Mouse (Mus musculus) cerebellum, postnatal 4 days (tissue): ENCODE results near the gene Gphb5.
A peak's percentile ranks its signal among the peaks of the same experiment; 100 is the strongest.
"Not testable (repeated sequence)": the region's sequence is repeated elsewhere in the genome, so short reads cannot be mapped to it uniquely, and the experiment has no call there.

ENCODE experiments used
- DNase-seq, 2 experiments: peaks; one replicate each; pipeline ENCODE4 v3.0.0; 2022; ENCODE audit warnings: low spot score in 2 of 2, mixed read lengths in 1 of 2

Gphb5 gene

DNA sequence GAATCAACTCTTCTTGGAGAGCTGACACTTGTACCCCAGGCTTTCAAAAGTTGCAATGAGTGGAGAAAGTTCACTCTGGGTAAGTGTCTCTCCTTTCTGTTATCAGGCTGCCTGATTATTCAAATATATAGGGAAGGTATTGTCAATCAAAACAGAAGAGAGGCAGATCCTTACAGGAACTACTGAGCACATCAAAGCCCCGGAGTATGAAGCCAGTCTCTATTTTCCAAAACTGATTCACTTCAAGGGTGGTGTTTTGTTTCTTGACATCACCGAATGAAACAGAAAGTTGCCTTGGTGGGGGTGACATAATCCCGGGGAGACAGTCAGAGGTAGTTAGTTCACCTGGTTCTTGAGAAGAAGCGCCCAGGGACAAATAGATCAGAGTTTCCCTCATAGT lies at the start of gene Gphb5:
TSS of gene Gphb5 (minus strand) at position 101 of the 400 bp plus-strand sequence.
- no peak for DNase-seq

DNA sequence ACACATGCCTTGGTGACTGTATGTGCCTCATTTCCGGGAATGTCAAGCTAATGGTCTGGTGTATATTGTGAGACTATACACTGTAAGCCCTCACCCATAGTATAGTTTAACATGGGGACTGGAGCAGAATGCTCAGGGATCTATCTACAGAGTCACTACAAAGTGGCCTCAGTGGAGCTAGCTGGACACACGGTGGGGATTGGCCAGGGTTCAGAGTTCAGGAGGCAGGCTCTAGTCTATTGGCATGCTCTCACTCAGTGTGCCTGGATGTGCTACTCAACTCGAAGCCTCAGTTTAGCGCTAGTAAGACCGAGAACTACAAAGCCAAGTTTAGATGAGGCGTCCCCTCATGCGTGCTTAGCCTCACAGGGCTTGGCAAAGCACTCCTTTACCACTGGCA lies 49.6 kb upstream of the Gphb5 start:
- no peak for DNase-seq

DNA sequence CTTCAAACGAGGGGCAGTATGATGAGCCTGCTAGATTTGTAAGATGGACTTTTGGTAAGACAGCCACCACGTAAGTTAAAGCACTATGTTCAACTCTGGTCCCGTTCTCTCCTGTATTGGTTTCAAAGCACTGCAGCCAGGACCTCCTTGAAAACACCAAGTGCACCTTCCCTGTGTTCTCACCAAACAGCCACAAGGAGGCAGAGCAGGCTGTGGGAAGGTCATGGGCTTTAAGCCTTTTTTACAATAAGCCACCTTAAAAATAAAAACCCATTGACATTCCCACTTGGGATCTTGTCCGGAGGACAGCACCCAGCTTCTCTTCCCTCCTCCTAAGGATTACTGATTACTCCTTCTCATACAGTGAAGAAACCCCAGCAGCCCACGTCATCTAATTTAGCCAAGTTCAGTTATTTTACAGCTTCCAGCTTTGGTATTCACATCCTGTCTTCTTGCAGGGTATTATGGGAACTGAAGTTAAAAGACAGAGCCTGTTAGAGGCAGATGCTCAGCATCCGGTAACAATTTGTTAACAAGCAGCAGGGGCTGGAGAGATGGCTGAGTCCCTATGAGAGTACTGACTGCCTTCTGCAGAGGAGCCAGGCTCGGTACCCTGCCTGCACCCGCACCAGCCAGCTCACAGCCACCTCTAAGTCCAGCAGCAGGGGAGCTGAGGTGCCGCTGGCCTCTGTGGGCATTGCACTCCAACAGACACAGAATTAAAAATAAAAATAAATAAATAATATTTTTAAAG lies 47.6 kb upstream of the Gphb5 start:
- DNase-seq, result peak in 1 of 2 experiments; percentile 16

GRCm38 (mm10) chr12:75460561-75460960 lies 44.0 kb upstream of the Gphb5 start:
- DNase-seq, result no peak

DNA sequence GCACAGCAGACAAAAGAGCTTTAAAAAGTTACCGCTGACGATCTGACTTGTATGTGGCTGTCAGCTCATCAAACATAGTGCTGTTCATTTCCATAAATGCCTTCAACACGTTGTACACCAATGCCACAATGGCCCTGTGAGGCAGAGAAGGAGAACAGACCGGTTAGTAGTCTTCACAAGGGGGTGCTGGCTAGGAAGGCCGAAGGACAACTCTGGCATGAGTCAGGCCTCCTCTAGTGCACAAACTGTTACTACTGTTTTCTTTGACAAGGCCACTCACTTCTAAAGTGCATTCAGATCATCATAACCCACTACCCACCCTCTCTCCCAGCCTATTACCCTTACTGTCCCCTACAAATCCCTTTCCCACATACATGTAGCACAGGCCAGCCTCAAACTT lies 43.1 kb upstream of the Gphb5 start:
- no peak for DNase-seq

DNA sequence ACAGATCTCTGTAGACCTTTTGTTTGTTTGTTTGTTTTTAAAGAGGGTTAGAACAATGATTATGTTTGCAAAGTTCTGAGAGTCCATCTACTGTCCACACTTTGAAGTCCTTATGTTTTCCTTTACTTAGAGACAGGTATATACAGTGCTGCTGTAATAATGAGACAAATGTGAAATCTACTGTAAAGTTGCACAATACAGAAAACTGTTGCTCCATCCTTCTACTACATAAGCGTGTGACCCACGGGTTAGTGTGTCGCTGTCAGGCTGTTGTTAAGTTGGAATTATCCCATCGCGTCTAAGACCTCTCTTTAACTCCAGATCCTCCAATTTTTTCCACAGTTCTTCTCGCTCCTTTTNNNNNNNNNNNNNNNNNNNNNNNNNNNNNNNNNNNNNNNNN lies 36.9 kb upstream of the Gphb5 start:
- DNase-seq, result no peak

DNA sequence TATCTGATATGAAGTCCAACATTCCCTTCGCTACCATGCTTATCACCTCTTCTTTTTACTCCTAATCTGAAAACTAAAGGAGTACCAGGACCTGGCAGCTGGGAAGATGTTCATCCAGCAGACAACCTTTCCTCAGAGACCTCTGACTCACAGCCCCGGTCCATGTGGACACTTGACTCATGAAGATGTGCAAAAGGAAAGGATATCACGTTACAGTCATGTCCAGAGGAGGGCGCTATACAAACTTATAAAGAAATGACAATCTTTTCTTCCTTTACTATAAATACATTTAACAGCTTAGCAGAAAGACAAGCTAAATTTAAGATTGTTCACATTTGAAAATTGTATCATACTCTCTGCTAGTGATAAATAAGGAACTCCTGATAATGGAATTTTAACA lies 36.4 kb upstream of the Gphb5 start:
- no peak for DNase-seq

- DNase-seq, result no peak
These were observed 34.0 kb upstream of the Gphb5 start for GRCm38 (mm10) chr12:75450592-75450991.

DNA sequence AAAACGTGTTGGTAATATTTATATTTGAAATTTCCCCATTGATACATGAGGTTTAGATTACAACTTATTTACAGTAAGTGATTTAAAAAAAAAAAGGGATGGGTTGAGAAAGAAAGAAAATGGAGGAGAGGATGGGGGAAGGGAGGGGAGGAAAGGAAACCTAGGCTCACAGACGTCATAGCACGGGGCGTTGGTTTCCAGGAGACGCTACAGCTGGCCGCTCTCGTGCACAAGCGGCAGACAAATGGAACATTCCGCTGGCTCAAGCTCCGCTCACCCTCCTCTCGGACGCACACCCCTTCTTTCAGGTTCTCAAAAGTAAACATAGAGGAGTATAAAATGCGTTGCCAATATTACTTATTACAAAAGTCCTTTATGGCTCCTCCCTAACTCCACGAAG lies 33.4 kb upstream of the Gphb5 start:
- DNase-seq, result no peak

DNA sequence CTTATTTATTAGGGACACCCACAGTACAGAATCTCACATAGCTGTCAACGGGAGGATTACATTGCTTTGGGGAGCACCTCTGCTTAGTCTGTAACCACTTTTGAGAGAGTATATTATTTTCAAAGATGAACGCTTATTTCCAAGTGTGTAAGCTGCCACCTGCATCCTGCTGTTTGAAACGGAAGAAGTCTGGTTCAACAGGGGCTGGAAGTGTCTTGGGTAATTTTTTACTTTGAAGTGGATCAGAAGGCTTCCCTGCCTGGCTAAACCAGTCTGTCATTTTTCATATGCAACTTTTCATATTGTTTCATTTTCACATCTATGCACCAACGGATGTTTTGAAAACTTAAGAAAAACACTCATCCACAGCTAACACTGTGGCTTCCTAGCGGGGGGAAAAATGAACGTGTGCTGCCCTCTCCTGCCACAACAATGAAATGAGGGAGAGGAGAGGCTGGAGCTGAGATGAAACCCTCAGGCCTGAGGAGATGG lies 32.9 kb upstream of the Gphb5 start:
- DNase-seq, result no peak

- DNase-seq, result no peak
These were observed 32.3 kb upstream of the Gphb5 start for GRCm38 (mm10) chr12:75448921-75449320.

- DNase-seq, result no peak
These were observed 29.7 kb upstream of the Gphb5 start for GRCm38 (mm10) chr12:75446245-75446644.

DNA sequence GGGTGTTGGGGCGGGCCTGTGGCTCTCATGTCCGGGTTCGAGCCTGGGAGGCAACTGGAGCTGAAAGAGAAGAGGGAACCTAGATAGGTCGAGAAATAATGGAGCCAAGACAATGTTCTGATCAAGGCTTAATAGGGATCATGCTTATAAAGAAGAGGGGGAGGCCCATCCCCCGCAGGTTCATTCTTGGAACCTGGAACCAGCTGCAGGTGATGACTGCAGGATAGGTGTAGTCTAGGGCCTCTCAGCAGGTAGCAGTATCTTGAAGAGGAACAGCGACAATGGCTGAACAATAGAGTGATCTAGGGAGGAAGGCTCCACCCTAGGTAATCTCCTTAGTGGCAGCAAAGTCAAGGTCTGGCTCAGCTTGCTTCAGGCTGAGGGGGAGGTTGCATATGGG lies 15.8 kb upstream of the Gphb5 start:
- DNase-seq, result not testable (repeated sequence)

DNA sequence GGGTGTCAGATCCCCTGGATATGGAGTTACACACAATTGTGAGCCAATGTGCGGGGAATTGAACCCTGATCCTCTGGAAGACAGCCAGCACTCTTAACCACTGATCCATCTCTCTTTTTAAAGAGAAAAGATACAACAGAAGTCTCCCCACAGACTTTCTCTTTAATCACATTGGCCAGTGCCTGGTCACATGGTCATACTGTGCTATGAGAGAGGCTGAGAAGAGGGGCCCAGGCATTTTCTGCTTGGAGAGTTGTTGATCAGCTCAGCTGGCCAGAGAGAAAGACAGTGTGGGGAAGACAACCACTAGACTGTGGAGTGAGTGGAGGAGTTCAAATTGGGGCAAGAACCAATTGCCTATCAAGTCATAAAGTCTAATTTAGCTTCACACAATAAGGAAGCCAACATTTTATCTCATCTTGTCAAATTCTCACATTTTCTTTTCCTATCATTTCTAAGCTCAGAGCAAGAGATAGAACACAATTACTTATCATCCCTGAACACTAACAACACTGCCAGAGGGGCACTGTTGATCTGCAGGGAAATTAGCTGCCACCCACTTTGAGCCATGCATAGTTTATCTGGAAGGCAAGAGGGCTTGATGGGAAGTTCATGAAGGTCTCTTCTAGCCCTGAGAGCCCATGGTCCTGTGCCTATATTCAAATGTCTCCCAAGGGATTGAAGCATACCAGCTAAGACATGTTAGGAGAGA lies 13.3 kb upstream of the Gphb5 start:
- DNase-seq, result no peak

- no peak for DNase-seq
These were observed 12.1 kb upstream of the Gphb5 start for GRCm38 (mm10) chr12:75428719-75429118.

DNA sequence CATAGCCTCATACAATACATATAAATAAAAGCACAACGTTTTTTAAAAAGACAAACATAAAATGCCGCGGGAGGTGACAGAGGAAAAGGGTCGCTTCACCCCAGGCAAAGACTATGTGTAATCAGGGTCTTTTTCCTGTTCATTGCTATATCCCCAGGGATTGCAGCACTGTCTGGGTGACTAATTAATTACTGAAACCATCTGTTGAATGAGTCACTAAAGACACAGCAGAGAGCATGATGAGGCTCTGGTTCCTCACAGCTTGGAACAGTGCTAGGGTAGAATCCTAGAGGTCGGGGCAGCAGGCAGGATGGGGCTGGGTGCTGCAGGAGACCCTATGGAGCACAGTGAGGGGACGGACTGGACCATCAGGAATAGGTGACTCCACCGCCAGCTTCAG lies 9.3 kb upstream of the Gphb5 start:
- DNase-seq, result no peak

- DNase-seq, result no peak
These were observed 8.2 kb upstream of the Gphb5 start for GRCm38 (mm10) chr12:75424817-75425216.

GRCm38 (mm10) chr12:75424359-75424758 lies 7.8 kb upstream of the Gphb5 start:
- DNase-seq, result no peak

- no peak for DNase-seq
These were observed 1.6 kb downstream of the Gphb5 start for GRCm38 (mm10) chr12:75414991-75415390.

- no peak for DNase-seq
These were observed 3.6 kb downstream of the Gphb5 start for GRCm38 (mm10) chr12:75412964-75413363.

- no peak for DNase-seq
These were observed 19.5 kb downstream of the Gphb5 start for GRCm38 (mm10) chr12:75397077-75397476.

GRCm38 (mm10) chr12:75396616-75397015 lies 20.0 kb downstream of the Gphb5 start:
- DNase-seq, result no peak
